10 mouse cellular contexts compared by ENCODE assay signal in genomic region chr11:80973976-80974375, GRCm38 (mm10).
A peak's percentile ranks its signal among the peaks of the same experiment; 100 is the strongest.
DNase-seq lines count a peak whose midpoint lies in the region; ATAC-seq lines count a peak whose summit lies in the region.
"Had no signal": no experiment of that assay in that cellular context is flagged by ENCODE, and none has a peak within 500 bp of the region (broad histone marks: within the 10 kb centered on the region; RNA-seq: fewer than 3 reads in every experiment).

No protein-coding gene starts in this region.

- WGBS in kidney, embryonic 15.5 days: 70% methylated on average over 6 of the region's 6 CpGs

- H3K4me2 ChIP-seq in kidney, embryonic 15.5 days: no peak overlapping the region
- H3K4me2 ChIP-seq: midbrain, embryonic 12.5 days; stomach, embryonic 15.5 days had no signal

- no peak overlapping the region for H3K4me3 ChIP-seq in kidney, embryonic 15.5 days (replicated peaks)
- H3K4me3 ChIP-seq: midbrain, embryonic 12.5 days; stomach, embryonic 15.5 days had no signal

- H3K4me1 ChIP-seq in kidney, embryonic 15.5 days: peaks cover 10% of the 10 kb centered on the region; the same call in 1 of the 2 replicates
- H3K4me1 ChIP-seq: midbrain, embryonic 12.5 days; stomach, embryonic 15.5 days had no signal

- no peak for ATAC-seq in kidney, embryonic 15.5 days (replicated peaks; ENCODE audit: low FRiP score)
- no peak for ATAC-seq in CD4-positive, CD25-positive, alpha-beta regulatory T cell, adult 4 months

- no peak overlapping the region for H3K9ac ChIP-seq in kidney, embryonic 15.5 days
- H3K9ac ChIP-seq: midbrain, embryonic 12.5 days; stomach, embryonic 15.5 days had no signal

- no peak overlapping the region for H3K27ac ChIP-seq in kidney, embryonic 15.5 days
- H3K27ac ChIP-seq: midbrain, embryonic 12.5 days; stomach, embryonic 15.5 days had no signal

- H3K27me3 ChIP-seq in kidney, embryonic 15.5 days: no peaks in the 10 kb centered on the region
- H3K27me3 ChIP-seq: midbrain, embryonic 12.5 days; stomach, embryonic 15.5 days had no signal

- peak; percentile 26 for DNase-seq in kidney, adult 11 months
- DNase-seq in brain, adult 2 months (ENCODE audit: low read depth, low spot score): peak; percentile 82
- DNase-seq in heart, adult 8-10 months (ENCODE audit: low spot score): peak; percentile 69
- DNase-seq in left cerebral cortex, adult 11 months (ENCODE audit: low spot score): peak; percentile 51
- peak; percentile 64 for DNase-seq in skeletal muscle tissue, adult 2 months (ENCODE audit: low read depth, low spot score)
- DNase-seq in natural killer cell, adult 2 months (ENCODE audit: low spot score in 2 of 2): no peak

- no peaks in the 10 kb centered on the region for H3K36me3 ChIP-seq in kidney, embryonic 15.5 days
- H3K36me3 ChIP-seq: midbrain, embryonic 12.5 days; stomach, embryonic 15.5 days had no signal

- no peaks in the 10 kb centered on the region for H3K9me3 ChIP-seq in kidney, embryonic 15.5 days (replicated peaks)
- H3K9me3 ChIP-seq: midbrain, embryonic 12.5 days; stomach, embryonic 15.5 days had no signal

Comparison
In these comparisons a context has a peak if more than half of its experiments do, and no peak if none do; other contexts are left out.
1. DNase-seq: peak in kidney, adult 11 months (single experiment), brain, adult 2 months (single experiment), heart, adult 8-10 months (single experiment), left cerebral cortex, adult 11 months (single experiment) and skeletal muscle tissue, adult 2 months (single experiment); none in natural killer cell, adult 2 months (0 of 2).